Mouse (Mus musculus) stomach, postnatal 0 days (tissue): ENCODE results near the gene Ccdc77. TPM values are rescaled to one million over a fixed set of nuclear protein-coding genes. Genes with fewer than 3 reads are reported as not detected.

ENCODE experiments used
- ATAC-seq: fragments of 200-750 bp; cut with Nextera tagmentation; 2 replicates; pipeline ENCODE4 v1.8.0; 2017; ENCODE audit not compliant: low FRiP score, low TSS enrichment
- DNase-seq: peaks from one replicate; pipeline ENCODE4 v3.0.0-alpha.2; 2016; ENCODE audit warnings: low spot score
- H3K27ac ChIP-seq: fragments of 300-500 bp; sonication (generic); replicated peaks from 2 replicates; pipeline ENCODE4 v1.5.1; 2014; ENCODE audit warnings: mild to moderate bottlenecking, control low read depth
- H3K27me3 ChIP-seq: fragments of 300-500 bp; sonication (generic); 2 replicates; pipeline ENCODE4 v1.6.1; 2014; ENCODE audit warnings: low read length; ENCODE audit not compliant: control insufficient read depth, insufficient read depth
- H3K36me3 ChIP-seq: fragments of 300-500 bp; sonication (generic); 2 replicates; pipeline ENCODE4 v1.6.1; 2014; ENCODE audit warnings: low read length, mixed read lengths; ENCODE audit not compliant: control insufficient read depth, insufficient read depth
- H3K4me1 ChIP-seq: fragments of 300-500 bp; sonication (generic); replicated peaks from 2 replicates; pipeline ENCODE4 v1.6.1; 2014; ENCODE audit warnings: antibody characterized with exemption; ENCODE audit not compliant: control insufficient read depth, insufficient read depth
- H3K4me2 ChIP-seq: fragments of 300-500 bp; sonication (generic); replicated peaks from 2 replicates; pipeline ENCODE4 v1.6.1; 2014; ENCODE audit warnings: low read depth, mild to moderate bottlenecking, control low read depth, moderate library complexity
- H3K4me3 ChIP-seq: fragments of 300-500 bp; sonication (generic); 2 replicates; pipeline ENCODE4 v1.5.1; 2014; ENCODE audit warnings: low read depth, low read length, control low read depth
- H3K9ac ChIP-seq: fragments of 300-500 bp; sonication (generic); 2 replicates; pipeline ENCODE4 v1.6.1; 2014; ENCODE audit warnings: mild to moderate bottlenecking, low read length, control low read depth, mixed read lengths
- H3K9me3 ChIP-seq: fragments of 300-500 bp; sonication (generic); 2 replicates; pipeline ENCODE4 v1.6.1; 2016; ENCODE audit warnings: low read length; ENCODE audit not compliant: control insufficient read depth
- CTCF ChIP-seq: IDR thresholded peaks from 2 replicates; pipeline ENCODE4 v1.5.1; 2016; ENCODE audit warnings: antibody characterized with exemption, low read depth, mild to moderate bottlenecking, moderate library complexity
- EP300 ChIP-seq: optimal IDR thresholded peaks from 2 replicates; pipeline ENCODE3; 2016; ENCODE audit warnings: antibody characterized with exemption
- WGBS: fragments of 180-500 bp; shearing (Covaris S2); extraction: QIAGEN DNeasy Blood & Tissue Kit; methylation state at CpG from one replicate; pipeline ENCODE4 v1.1.7; 2014; 5-methylcytosine and 5-hydroxymethylcytosine counted together
- polyA plus RNA-seq: library from polyadenylated mRNA; unstranded; fragments of >200 nt; fragmentation: Nextera tagmentation; extraction: Ambion mirVana; gene quantifications from 2 replicates; pipeline ENCODE4 v1.2.1, GENCODE M21; 2015

The Ccdc77 gene
- polyA plus RNA-seq, 1 experiment from 2014 or later = 11.0 TPM

GRCm38 (mm10) chr6:120324295-120324927 is 39.8 kb downstream of the Ccdc77 start:
- peak; percentile 61 for DNase-seq
- H3K27ac ChIP-seq = no peak overlapping the region
- TF ChIP-seq EP300 = no peak
- TF ChIP-seq CTCF = peak; percentile 94
- H3K36me3 ChIP-seq = peaks cover 5% of the 10 kb centered on the region; the same call in 1 of the 2 replicates
- no peaks in the 10 kb centered on the region for H3K9me3 ChIP-seq
- no peak overlapping the region for H3K9ac ChIP-seq
- H3K27me3 ChIP-seq = no peaks in the 10 kb centered on the region
- H3K4me2 ChIP-seq = no peak overlapping the region
- no peak overlapping the region for H3K4me3 ChIP-seq
- ATAC-seq = peak; percentile 53
- 32% methylated on average over 6 of the region's 6 CpGs for WGBS
- H3K4me1 ChIP-seq = no peaks in the 10 kb centered on the region

GRCm38 (mm10) chr6:120320369-120320768 is 43.8 kb downstream of the Ccdc77 start:
- DNase-seq (no peak), ATAC-seq (no peak)
- H3K4me2 ChIP-seq = no peak overlapping the region
- no peak overlapping the region for H3K4me3 ChIP-seq
- H3K27ac ChIP-seq = no peak overlapping the region
- 29% methylated on average over 2 of the region's 2 CpGs for WGBS
- H3K9me3 ChIP-seq = no peaks in the 10 kb centered on the region
- H3K9ac ChIP-seq = no peak overlapping the region
- H3K36me3 ChIP-seq = 0 out of 2 replicates have a peak, but pooled peaks cover 5% of the 10 kb centered on the region
- no peaks in the 10 kb centered on the region for H3K27me3 ChIP-seq
- no peaks in the 10 kb centered on the region for H3K4me1 ChIP-seq
- TF ChIP-seq EP300 (no peak), CTCF (no peak)

- peak; percentile 82 for DNase-seq
- Histone ChIP-seq H3K4me1 (no peaks in the 10 kb centered on the region), H3K4me2 (no peak overlapping the region), H3K27me3 (no peaks in the 10 kb centered on the region), H3K9me3 (no peaks in the 10 kb centered on the region), H3K4me3 (no peak overlapping the region), H3K36me3 (no peaks in the 10 kb centered on the region), H3K27ac (no peak overlapping the region), H3K9ac (no peak overlapping the region)
- TF ChIP-seq CTCF (no peak), EP300 (no peak)
- WGBS = 52% methylated on average over 9 of the region's 9 CpGs
- peak; percentile 85 for ATAC-seq
These were observed 45.0 kb downstream of the Ccdc77 start for GRCm38 (mm10) chr6:120319129-120319528.

DNA sequence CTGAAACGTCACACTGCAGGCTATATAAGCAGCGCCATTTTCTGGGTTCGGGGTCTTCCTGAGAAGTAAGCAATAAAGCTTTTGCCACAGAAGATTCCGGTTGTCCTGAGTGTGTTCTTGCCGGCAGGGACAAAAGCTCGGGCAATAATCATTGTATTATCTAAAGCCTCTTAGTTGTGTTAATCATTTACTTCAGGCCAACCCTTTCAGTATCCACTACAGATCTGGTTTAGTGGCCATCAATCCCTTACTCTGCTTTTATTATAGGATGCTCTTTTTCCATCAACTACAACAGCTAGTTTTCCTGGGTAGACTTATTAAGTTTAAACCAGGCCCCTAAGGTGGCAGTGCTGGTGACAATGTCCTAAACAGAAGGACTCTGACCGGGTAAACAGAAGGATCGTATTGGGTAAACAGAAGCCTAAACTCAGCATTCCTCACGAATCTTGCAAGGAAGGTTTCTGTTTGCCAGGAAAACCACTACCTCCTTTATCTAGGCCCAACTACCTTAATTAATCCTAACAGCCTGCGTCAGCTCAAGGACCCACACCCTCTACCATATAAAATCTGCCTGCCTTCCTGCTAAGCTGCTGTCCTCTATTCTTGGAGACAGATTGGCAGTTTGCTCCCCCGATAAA is 45.8 kb downstream of the Ccdc77 start:
- H3K9me3 ChIP-seq = no peaks in the 10 kb centered on the region
- H3K4me3 ChIP-seq = no peak overlapping the region
- no peak overlapping the region for H3K4me2 ChIP-seq
- H3K9ac ChIP-seq = no peak overlapping the region
- WGBS = 49% methylated on average over 11 of the region's 11 CpGs
- no peaks in the 10 kb centered on the region for H3K4me1 ChIP-seq
- H3K27ac ChIP-seq = 0 out of 2 replicates have a peak overlapping the region, but pooled peaks have one; percentile 58
- no peaks in the 10 kb centered on the region for H3K36me3 ChIP-seq
- no peak for TF ChIP-seq CTCF
- no peak for TF ChIP-seq EP300
- DNase-seq = peak; percentile 34
- peak; percentile 61 for ATAC-seq
- no peaks in the 10 kb centered on the region for H3K27me3 ChIP-seq

DNA sequence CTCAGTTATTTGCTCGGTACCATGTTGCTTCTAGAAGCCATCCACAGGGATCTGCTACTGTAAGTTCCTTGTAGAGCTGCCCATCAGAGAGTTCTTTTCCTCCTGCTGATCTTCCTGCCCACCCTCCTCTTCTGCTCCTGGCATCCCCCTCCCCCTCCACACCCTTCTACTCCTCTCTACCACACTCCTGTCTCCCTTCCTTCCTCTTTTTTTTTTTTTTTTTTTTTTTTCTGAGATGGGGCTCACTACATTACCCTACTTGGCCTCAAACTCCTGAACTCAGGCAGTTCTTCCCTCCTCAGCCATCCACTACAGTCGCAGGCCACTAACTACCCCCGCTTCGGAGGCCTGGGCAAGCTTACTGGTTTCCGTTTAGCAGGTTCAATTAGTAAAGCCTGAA is 51.7 kb downstream of the Ccdc77 start:
- TF ChIP-seq CTCF (no peak), EP300 (no peak)
- no peak overlapping the region for H3K27ac ChIP-seq
- no peaks in the 10 kb centered on the region for H3K36me3 ChIP-seq
- ATAC-seq = no peak
- H3K9me3 ChIP-seq = no peaks in the 10 kb centered on the region
- no peaks in the 10 kb centered on the region for H3K4me1 ChIP-seq
- H3K4me2 ChIP-seq = no peak overlapping the region
- H3K4me3 ChIP-seq = no peak overlapping the region
- no peak overlapping the region for H3K9ac ChIP-seq
- no peak for DNase-seq
- H3K27me3 ChIP-seq = no peaks in the 10 kb centered on the region
- 77% methylated on average over 5 of the region's 5 CpGs for WGBS

GRCm38 (mm10) chr6:120309787-120310186 is 54.4 kb downstream of the Ccdc77 start:
- WGBS = 28% methylated on average over 3 of the region's 3 CpGs
- ATAC-seq = peak; percentile 79
- Histone ChIP-seq H3K4me2 (no peak overlapping the region; the same call in 1 of the 2 replicates), H3K27ac (peak overlapping the region; percentile 82), H3K36me3 (no peaks in the 10 kb centered on the region), H3K4me1 (no peaks in the 10 kb centered on the region), H3K4me3 (no peak overlapping the region), H3K9me3 (no peaks in the 10 kb centered on the region), H3K9ac (no peak overlapping the region), H3K27me3 (no peaks in the 10 kb centered on the region)
- peak; percentile 37 for DNase-seq
- TF ChIP-seq CTCF (no peak), EP300 (no peak)
